In the genomic region with DNA sequence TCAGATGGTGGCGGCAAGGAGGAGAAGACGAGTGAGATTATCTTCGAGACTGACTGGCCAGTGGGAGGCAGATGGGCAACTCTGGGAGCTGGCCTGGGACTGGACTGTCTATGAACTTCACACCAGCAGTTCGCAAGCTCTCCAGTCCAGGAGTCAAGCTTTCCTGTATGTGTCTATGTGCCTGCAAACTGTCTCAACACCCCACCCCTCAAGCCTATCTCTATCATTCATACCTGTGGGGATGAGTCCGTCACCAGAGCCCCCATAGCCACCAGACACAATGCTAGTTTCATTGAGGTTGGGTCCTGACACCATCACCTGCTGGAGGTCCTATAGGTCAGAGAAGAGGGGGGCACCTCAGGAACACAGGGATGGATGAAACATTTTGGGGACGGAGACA, we compare ENCODE assay signal across 12 mouse cellular contexts. TPM values are rescaled to one million over a fixed set of nuclear protein-coding genes. Genes with fewer than 3 reads are reported as not detected.
A peak's percentile ranks its signal among the peaks of the same experiment; 100 is the strongest.
DNase-seq lines count a peak whose midpoint lies in the region; ATAC-seq and TF ChIP-seq lines count a peak whose summit lies in the region.
"Had no signal": no experiment of that assay in that cellular context is flagged by ENCODE, and none has a peak within 500 bp of the region (broad histone marks: within the 10 kb centered on the region; RNA-seq: fewer than 3 reads in every experiment).

No protein-coding gene starts in this region.

- ATAC-seq in heart, embryonic 13.5 days (ENCODE audit: extremely low read depth, insufficient number of reproducible peaks, low FRiP score, low TSS enrichment) = no peak
- no peak for ATAC-seq in kidney, embryonic 16.5 days (ENCODE audit: low FRiP score, low TSS enrichment)
- ATAC-seq in embryonic facial prominence, embryonic 14.5 days (ENCODE audit: low read depth) = no peak
- no peak for ATAC-seq in intestine, postnatal 0 days

- DNase-seq in heart, postnatal 25 days (ENCODE audit: low spot score) = no peak
- no peak for DNase-seq in kidney, postnatal 25 days
- DNase-seq in embryonic facial prominence, embryonic 14.5 days (ENCODE audit: low spot score) = no peak
- DNase-seq in layer of hippocampus, postnatal 25 days (ENCODE audit: extremely low spot score in 1 of 2, low spot score in 1 of 2) = no peak
- DNase-seq in yolk sac, embryonic 10.5 days (ENCODE audit: low spot score) = no peak
- DNase-seq: gastrocnemius, postnatal 25 days; lung, adult 18-20 months; right cerebral cortex, postnatal 25 days had no signal

- H3K9ac ChIP-seq in heart, embryonic 13.5 days = peak overlapping the region; percentile 90; the same call in 1 of the 2 replicates
- H3K9ac ChIP-seq in kidney, embryonic 16.5 days (replicated peaks; ENCODE audit: low read length) = 0 out of 2 replicates have a peak overlapping the region, but pooled peaks have one; percentile 22
- H3K9ac ChIP-seq in embryonic facial prominence, embryonic 14.5 days (ENCODE audit: low read depth, low read length) = no peak overlapping the region
- H3K9ac ChIP-seq in intestine, postnatal 0 days (ENCODE audit: low read depth, low read length) = no peak overlapping the region

- no peaks in the 10 kb centered on the region for H3K9me3 ChIP-seq in heart, embryonic 13.5 days
- H3K9me3 ChIP-seq in kidney, embryonic 16.5 days (ENCODE audit: low read length) = no peaks in the 10 kb centered on the region
- H3K9me3 ChIP-seq in embryonic facial prominence, embryonic 14.5 days (ENCODE audit: control insufficient read depth, low read length) = no peaks in the 10 kb centered on the region
- no peaks in the 10 kb centered on the region for H3K9me3 ChIP-seq in intestine, postnatal 0 days (ENCODE audit: control insufficient read depth)
- H3K9me3 ChIP-seq: megakaryocyte, embryonic 14.5 days had no signal

- peak overlapping the region; percentile 89 for H3K4me2 ChIP-seq in heart, embryonic 13.5 days
- H3K4me2 ChIP-seq in kidney, embryonic 16.5 days (replicated peaks; ENCODE audit: low read depth, low read length) = peak overlapping the region; percentile 94; the same call in 1 of the 2 replicates
- H3K4me2 ChIP-seq in embryonic facial prominence, embryonic 14.5 days (ENCODE audit: low read depth, low read length) = peak overlapping the region; percentile 96; the same call in 1 of the 2 replicates
- H3K4me2 ChIP-seq in intestine, postnatal 0 days (replicated peaks; ENCODE audit: low read depth) = peak overlapping the region; percentile 88; the same call in 1 of the 2 replicates

- H3K36me3 ChIP-seq in heart, embryonic 13.5 days = peaks cover 56% of the 10 kb centered on the region
- H3K36me3 ChIP-seq in kidney, embryonic 16.5 days (ENCODE audit: insufficient read depth, low read length) = peaks cover 31% of the 10 kb centered on the region
- peaks cover 46% of the 10 kb centered on the region for H3K36me3 ChIP-seq in embryonic facial prominence, embryonic 14.5 days (ENCODE audit: control insufficient read depth, insufficient read depth, low read length)
- H3K36me3 ChIP-seq in intestine, postnatal 0 days (ENCODE audit: control insufficient read depth, insufficient read depth) = peaks cover 35% of the 10 kb centered on the region

- H3K27ac ChIP-seq in heart, embryonic 13.5 days (replicated peaks) = no peak overlapping the region
- no peak overlapping the region for H3K27ac ChIP-seq in kidney, embryonic 16.5 days (ENCODE audit: low read length)
- H3K27ac ChIP-seq in embryonic facial prominence, embryonic 14.5 days (replicated peaks; ENCODE audit: low read depth, low read length) = no peak overlapping the region
- no peak overlapping the region for H3K27ac ChIP-seq in intestine, postnatal 0 days (ENCODE audit: low read depth, low read length)

- TF ChIP-seq CTCF in intestine, postnatal 0 days (IDR thresholded peaks at IDR 0.05; ENCODE audit: low read depth) = no peak

- peaks cover 44% of the 10 kb centered on the region for H3K4me1 ChIP-seq in heart, embryonic 13.5 days
- peaks cover 25% of the 10 kb centered on the region for H3K4me1 ChIP-seq in kidney, embryonic 16.5 days (ENCODE audit: insufficient read depth, low read length)
- H3K4me1 ChIP-seq in embryonic facial prominence, embryonic 14.5 days (ENCODE audit: control insufficient read depth, insufficient read depth, low read length) = peaks cover 4% of the 10 kb centered on the region; the same call in 1 of the 2 replicates
- peaks cover 8% of the 10 kb centered on the region; the same call in 1 of the 2 replicates for H3K4me1 ChIP-seq in intestine, postnatal 0 days (replicated peaks; ENCODE audit: control insufficient read depth, insufficient read depth, low read length)

- 85% methylated on average over 6 of the region's 6 CpGs for WGBS in heart, embryonic 13.5 days
- WGBS in kidney, embryonic 16.5 days = 88% methylated on average over 6 of the region's 6 CpGs
- WGBS in embryonic facial prominence, embryonic 14.5 days = 95% methylated on average over 6 of the region's 6 CpGs
- 92% methylated on average over 6 of the region's 6 CpGs for WGBS in intestine, postnatal 0 days

- intact Hi-C loops in heart, postnatal 25 days (cut with DNase I) = loop anchor here (5.0 kb wide), 1 partner anchor 86 kb away; the partner anchor contains the start of gene Smpd1

- no peak overlapping the region; the same call in 1 of the 2 replicates for H3K4me3 ChIP-seq in heart, embryonic 13.5 days
- H3K4me3 ChIP-seq in kidney, embryonic 16.5 days (ENCODE audit: low read length) = no peak overlapping the region
- no peak overlapping the region for H3K4me3 ChIP-seq in embryonic facial prominence, embryonic 14.5 days (ENCODE audit: low read depth, low read length)
- H3K4me3 ChIP-seq in intestine, postnatal 0 days (ENCODE audit: low read depth, low read length) = no peak overlapping the region

- no peaks in the 10 kb centered on the region for H3K27me3 ChIP-seq in heart, embryonic 13.5 days (replicated peaks)
- H3K27me3 ChIP-seq in kidney, embryonic 16.5 days (ENCODE audit: insufficient read depth, low read length) = 0 out of 2 replicates have a peak, but pooled peaks cover 2% of the 10 kb centered on the region
- no peaks in the 10 kb centered on the region for H3K27me3 ChIP-seq in embryonic facial prominence, embryonic 14.5 days (replicated peaks; ENCODE audit: control insufficient read depth, insufficient read depth, low read length)
- H3K27me3 ChIP-seq in intestine, postnatal 0 days (replicated peaks; ENCODE audit: control insufficient read depth, insufficient read depth, low read length) = no peaks in the 10 kb centered on the region
- H3K27me3 ChIP-seq: megakaryocyte, embryonic 14.5 days had no signal

RNA-seq across cellular contexts. Expression of gene Timm10b, which starts 1.1 kb away (rescaled TPM):
- 162 and 171 TPM in 2 replicates for polyA plus RNA-seq in heart, embryonic 13.5 days (2015; fragmentation: Nextera tagmentation; extraction: Ambion mirVana)
- total RNA-seq in heart, postnatal 25 days (2021) = 10 to 100 TPM; 80.9 to 90.1 TPM
- 164 and 183 TPM in 2 replicates for polyA plus RNA-seq in kidney, embryonic 16.5 days (2015; fragmentation: Nextera tagmentation; extraction: Ambion mirVana)
- 183 and 216 TPM in 2 replicates for polyA plus RNA-seq in embryonic facial prominence, embryonic 14.5 days (2014; fragmentation: Nextera tagmentation; extraction: Ambion mirVana)
- polyA plus RNA-seq in intestine, postnatal 0 days (2015; fragmentation: Nextera tagmentation; extraction: Ambion mirVana) = 177 and 181 TPM in 2 replicates
- 10 to 100 TPM; 71.3 to 86.2 TPM for total RNA-seq in layer of hippocampus, postnatal 25 days (2021)

RNA-seq across cellular contexts. Expression of gene Arfip2, which starts 1.4 kb away (rescaled TPM):
- 41.7 and 50.5 TPM in 2 replicates for polyA plus RNA-seq in heart, embryonic 13.5 days (2015; fragmentation: Nextera tagmentation; extraction: Ambion mirVana)
- 10 to 100 TPM; 16.4 to 17.1 TPM for total RNA-seq in heart, postnatal 25 days (2021)
- polyA plus RNA-seq in kidney, embryonic 16.5 days (2015; fragmentation: Nextera tagmentation; extraction: Ambion mirVana) = 92.4 and 92.5 TPM in 2 replicates
- 100 and 103 TPM in 2 replicates for polyA plus RNA-seq in embryonic facial prominence, embryonic 14.5 days (2014; fragmentation: Nextera tagmentation; extraction: Ambion mirVana)
- 39.9 and 41.9 TPM in 2 replicates for polyA plus RNA-seq in intestine, postnatal 0 days (2015; fragmentation: Nextera tagmentation; extraction: Ambion mirVana)
- 100 to 1,000 TPM in 1 of 2 experiments, 10 to 100 TPM in 1; 94.0 to 102 TPM for total RNA-seq in layer of hippocampus, postnatal 25 days (2021)

RNA-seq across cellular contexts. Expression of gene Gm45799, which starts 1.6 kb away (rescaled TPM):
- 23.5 and 31.6 TPM in 2 replicates for polyA plus RNA-seq in heart, embryonic 13.5 days (2015; fragmentation: Nextera tagmentation; extraction: Ambion mirVana)
- 1 to 10 TPM; 3.3 to 4.0 TPM for total RNA-seq in heart, postnatal 25 days (2021)
- 13.1 and 32.4 TPM in 2 replicates for polyA plus RNA-seq in kidney, embryonic 16.5 days (2015; fragmentation: Nextera tagmentation; extraction: Ambion mirVana)
- 38.5 and 40.0 TPM in 2 replicates for polyA plus RNA-seq in embryonic facial prominence, embryonic 14.5 days (2014; fragmentation: Nextera tagmentation; extraction: Ambion mirVana)
- 28.3 and 46.4 TPM in 2 replicates for polyA plus RNA-seq in intestine, postnatal 0 days (2015; fragmentation: Nextera tagmentation; extraction: Ambion mirVana)
- 1 to 10 TPM; 8.8 to 9.6 TPM for total RNA-seq in layer of hippocampus, postnatal 25 days (2021)

RNA-seq across cellular contexts. Expression of gene Trim3, which starts 5.4 kb away (rescaled TPM):
- polyA plus RNA-seq in heart, embryonic 13.5 days (2015; fragmentation: Nextera tagmentation; extraction: Ambion mirVana) = 24.2 and 24.5 TPM in 2 replicates
- 10 to 100 TPM; 22.8 to 24.3 TPM for total RNA-seq in heart, postnatal 25 days (2021)
- 38.7 and 39.2 TPM in 2 replicates for polyA plus RNA-seq in kidney, embryonic 16.5 days (2015; fragmentation: Nextera tagmentation; extraction: Ambion mirVana)
- 31.2 and 32.8 TPM in 2 replicates for polyA plus RNA-seq in embryonic facial prominence, embryonic 14.5 days (2014; fragmentation: Nextera tagmentation; extraction: Ambion mirVana)
- 7.4 and 9.0 TPM in 2 replicates for polyA plus RNA-seq in intestine, postnatal 0 days (2015; fragmentation: Nextera tagmentation; extraction: Ambion mirVana)
- 100 to 1,000 TPM; 124 to 145 TPM for total RNA-seq in layer of hippocampus, postnatal 25 days (2021)

RNA-seq across cellular contexts. Expression of gene Dnhd1, which starts 11.9 kb away (rescaled TPM):
- polyA plus RNA-seq in heart, embryonic 13.5 days (2015; fragmentation: Nextera tagmentation; extraction: Ambion mirVana) = 0.44 and 0.60 TPM in 2 replicates
- under 1 TPM; 0.65 to 0.73 TPM for total RNA-seq in heart, postnatal 25 days (2021)
- polyA plus RNA-seq in kidney, embryonic 16.5 days (2015; fragmentation: Nextera tagmentation; extraction: Ambion mirVana) = 1.7 and 2.0 TPM in 2 replicates
- 0.45 and 2.3 TPM in 2 replicates for polyA plus RNA-seq in embryonic facial prominence, embryonic 14.5 days (2014; fragmentation: Nextera tagmentation; extraction: Ambion mirVana)
- 0.09 and 0.51 TPM in 2 replicates for polyA plus RNA-seq in intestine, postnatal 0 days (2015; fragmentation: Nextera tagmentation; extraction: Ambion mirVana)
- total RNA-seq in layer of hippocampus, postnatal 25 days (2021) = 1 to 10 TPM; 4.6 to 5.4 TPM

Comparison
In these comparisons a context has a peak if more than half of its experiments do, and no peak if none do; other contexts are left out.
1. H3K9ac ChIP-seq: peak in heart, embryonic 13.5 days (single experiment) and kidney, embryonic 16.5 days (single experiment); none in embryonic facial prominence, embryonic 14.5 days (single experiment) and intestine, postnatal 0 days (single experiment).
2. Peak in every context shown above with its lines, with median percentiles within 50 percentile points of each other: H3K4me2 ChIP-seq.